Mouse (Mus musculus) C2C12 (cell line): ENCODE measurements around the gene Qrich2.

Experiments used
- CTCF ChIP-seq: IDR thresholded peaks from one replicate; pipeline ENCODE4 v1.5.1; 2011; ENCODE audit not compliant: control insufficient read depth, insufficient read depth, insufficient read length
- MAX ChIP-seq: IDR thresholded peaks from one replicate; pipeline ENCODE4 v1.6.1; 2011; ENCODE audit warnings: mild to moderate bottlenecking, control low read depth
- MYOG ChIP-seq: IDR thresholded peaks from one replicate; pipeline ENCODE4 v1.6.1; 2011; ENCODE audit not compliant: control insufficient read depth, insufficient read length; ENCODE audit errors: extremely low read depth
- USF1 ChIP-seq: IDR thresholded peaks from one replicate; pipeline ENCODE4 v1.6.1; 2011; ENCODE audit warnings: low read depth, mild to moderate bottlenecking, control low read depth, moderate library complexity

GRCm38 (mm10) chr11:116506151-116506875, 40.3 kb upstream of the Qrich2 start:
- TF ChIP-seq CTCF (no peak), USF1 (no peak), MAX (no peak), MYOG (no peak)
